ENCODE assay signal across 12 mouse cellular contexts in genomic region chr9:15477556-15477955, GRCm38 (mm10). TPM values are rescaled to one million over a fixed set of nuclear protein-coding genes. Genes with fewer than 3 reads are reported as not detected.
DNase-seq lines count a peak whose midpoint lies in the region; ATAC-seq lines count a peak whose summit lies in the region.
"Had no signal": no experiment of that assay in that cellular context is flagged by ENCODE, and none has a peak within 500 bp of the region (broad histone marks: within the 10 kb centered on the region; RNA-seq: fewer than 3 reads in every experiment).

No protein-coding gene starts in this region.

- no peak overlapping the region for H3K4me3 ChIP-seq in heart, embryonic 10.5 days
- H3K4me3 ChIP-seq: forebrain, embryonic 12.5 days; myocyte had no signal

- no peak for ATAC-seq in granulocyte monocyte progenitor cell, adult 5-6 weeks (replicated peaks; ENCODE audit: poor library complexity, severe bottlenecking)

- H3K4me1 ChIP-seq in heart, embryonic 10.5 days = no peaks in the 10 kb centered on the region
- H3K4me1 ChIP-seq: forebrain, embryonic 12.5 days had no signal

- intact Hi-C loops in heart, postnatal 36 days (cut with DNase I) = no loop called here

- no peaks in the 10 kb centered on the region for H3K27me3 ChIP-seq in heart, embryonic 10.5 days (ENCODE audit: insufficient read depth, poor library complexity, severe bottlenecking)
- H3K27me3 ChIP-seq: CH12.LX; forebrain, embryonic 12.5 days had no signal

- no peaks in the 10 kb centered on the region for H3K9me3 ChIP-seq in heart, embryonic 10.5 days
- H3K9me3 ChIP-seq: forebrain, embryonic 12.5 days had no signal

- peak; percentile 38 to 52 for DNase-seq in heart, postnatal 36 days
- DNase-seq in heart, embryonic 10.5 days (ENCODE audit: low spot score) = no peak
- DNase-seq in testis, postnatal 10 days (ENCODE audit: low spot score) = peak; percentile 41
- no peak for DNase-seq in testis, postnatal 14 days (ENCODE audit: low spot score)
- peak; percentile 81 to 85 for DNase-seq in cerebellum, postnatal 25 days
- no peak for DNase-seq in right cerebral cortex, adult 18-20 months
- DNase-seq: kidney, adult 8-10 months; thymus, postnatal 4 days had no signal

- H3K27ac ChIP-seq in heart, embryonic 10.5 days = no peak overlapping the region
- H3K27ac ChIP-seq: forebrain, embryonic 12.5 days had no signal

- 86% methylated on average over 10 of the region's 10 CpGs for WGBS in heart, embryonic 10.5 days

- no peaks in the 10 kb centered on the region for H3K36me3 ChIP-seq in heart, embryonic 10.5 days
- H3K36me3 ChIP-seq: forebrain, embryonic 12.5 days had no signal

RNA-seq across cellular contexts. Expression of gene Smco4, which starts 15.7 kb away (rescaled TPM):
- 10 to 100 TPM; 22.2 to 24.0 TPM for total RNA-seq in heart, postnatal 36 days (2021)
- polyA plus RNA-seq in heart, embryonic 10.5 days (2016; fragmentation: Nextera tagmentation; extraction: Ambion mirVana) = 2.0 and 2.9 TPM in 2 replicates
- 29.3 and 46.2 TPM in 2 replicates for total RNA-seq in granulocyte monocyte progenitor cell, adult 5-6 weeks (2014; fragmentation: Nextera tagmentation)
- 11.2 and 13.8 TPM in 2 replicates for total RNA-seq in granulocyte monocyte progenitor cell, adult 5-6 weeks (2017)

Comparison
In these comparisons a context has a peak if more than half of its experiments do, and no peak if none do; other contexts are left out.
1. DNase-seq: peak in heart, postnatal 36 days (2 of 2), testis, postnatal 10 days (single experiment) and cerebellum, postnatal 25 days (2 of 2); none in heart, embryonic 10.5 days (single experiment), testis, postnatal 14 days (single experiment) and right cerebral cortex, adult 18-20 months (single experiment).